Mouse (Mus musculus): ENCODE measurements around the gene Igsf3. TPM values are rescaled to one million over a fixed set of nuclear protein-coding genes. Genes with fewer than 3 reads are reported as not detected.

Gene Igsf3
- polyA plus RNA-seq, 1 experiment: 0.12 TPM

DNA sequence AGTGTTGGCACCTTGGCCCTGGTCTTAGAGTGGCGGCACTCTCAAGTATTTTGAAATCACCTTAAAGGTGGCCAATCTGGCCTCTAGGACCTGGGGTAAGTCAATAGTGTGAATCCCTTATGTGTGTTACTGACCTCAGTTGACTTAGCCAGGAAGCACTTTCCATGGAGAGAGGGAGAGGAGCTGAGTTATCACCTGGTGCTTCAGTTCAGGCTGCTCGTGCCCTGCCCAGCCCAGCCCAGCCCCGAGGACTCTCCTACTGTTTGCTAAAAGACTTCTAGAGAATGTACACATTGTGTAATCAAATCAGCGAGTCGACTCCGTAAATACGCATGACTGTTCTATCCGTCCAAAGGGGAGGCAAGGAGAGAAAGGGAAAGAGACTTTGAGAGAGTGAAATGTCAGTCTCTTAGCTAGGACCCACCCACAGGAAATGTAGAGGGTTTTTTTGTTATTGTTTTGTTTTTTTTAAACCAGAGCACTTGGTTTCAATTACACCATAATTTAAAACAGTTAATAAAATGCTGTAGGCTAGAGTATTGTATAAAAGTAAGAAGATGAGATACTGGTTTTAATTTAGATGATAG, 9.6 kb downstream of the Igsf3 start:
- H3K4me1 ChIP-seq (ENCODE audit: control insufficient read depth): peaks cover 10% of the 10 kb centered on the region
- H3K27me3 ChIP-seq (ENCODE audit: control insufficient read depth): no peaks in the 10 kb centered on the region
- no peak for TF ChIP-seq GATA1 (IDR thresholded peaks at IDR 0.05; ENCODE audit: low read length)
- TF ChIP-seq TAL1 (IDR thresholded peaks at IDR 0.05; ENCODE audit: low read length): no peak
- H3K9me3 ChIP-seq (ENCODE audit: control insufficient read depth, low read length): no peaks in the 10 kb centered on the region
- H3K36me3 ChIP-seq (ENCODE audit: control insufficient read depth): peaks cover 2% of the 10 kb centered on the region; the same call in 1 of the 2 replicates
- no peak overlapping the region for H3K4me3 ChIP-seq (replicated peaks)

DNA sequence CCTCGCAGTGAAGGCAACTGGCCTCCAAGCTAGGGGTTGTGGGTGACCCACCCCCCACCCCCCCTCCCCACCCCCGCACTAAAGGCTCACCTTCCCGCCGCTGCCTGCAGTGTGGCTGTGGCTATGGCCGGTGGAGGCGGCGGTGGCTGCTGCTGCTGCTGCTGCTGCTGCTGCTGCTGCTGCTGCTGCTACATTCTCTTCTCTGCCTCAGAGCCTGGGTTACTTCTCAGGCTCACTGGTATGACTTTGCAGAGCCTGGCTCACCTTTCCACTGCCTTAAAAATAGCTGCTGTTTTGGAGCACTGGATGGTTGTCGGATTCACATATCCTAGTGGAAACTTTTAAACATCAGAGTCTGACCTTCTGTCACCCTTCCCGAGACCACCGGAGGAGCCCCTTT, 11.0 kb downstream of the Igsf3 start:
- Histone ChIP-seq H3K4me1 (ENCODE audit: control insufficient read depth) (peaks cover 10% of the 10 kb centered on the region), H3K27me3 (ENCODE audit: control insufficient read depth) (no peaks in the 10 kb centered on the region), H3K9me3 (ENCODE audit: control insufficient read depth, low read length) (no peaks in the 10 kb centered on the region), H3K4me3 (replicated peaks) (no peak overlapping the region), H3K36me3 (ENCODE audit: control insufficient read depth) (peaks cover 2% of the 10 kb centered on the region; the same call in 1 of the 2 replicates)
- TF ChIP-seq TAL1 (IDR thresholded peaks at IDR 0.05; ENCODE audit: low read length) (no peak), GATA1 (IDR thresholded peaks at IDR 0.05; ENCODE audit: low read length) (no peak)

DNA sequence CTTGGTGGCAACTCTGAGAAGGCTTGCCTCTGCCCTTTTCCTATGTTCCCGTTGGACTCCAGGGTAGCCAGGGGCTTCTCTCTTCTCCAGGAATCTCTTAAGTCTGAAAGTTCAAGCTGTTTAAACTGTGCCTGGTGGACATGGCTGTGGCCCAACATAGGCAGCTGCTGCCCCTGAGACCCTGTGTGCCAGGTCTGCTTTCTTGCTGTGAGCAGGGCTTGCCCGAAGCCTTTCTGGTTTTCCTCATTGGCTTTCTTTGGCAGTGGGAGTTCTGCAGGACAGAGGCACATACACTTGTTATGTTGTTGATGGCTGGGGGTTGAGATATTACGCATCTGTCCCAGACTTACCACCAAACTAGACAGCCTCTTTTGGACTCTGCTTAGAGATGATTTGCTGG, 12.7 kb downstream of the Igsf3 start:
- H3K9me3 ChIP-seq (ENCODE audit: control insufficient read depth, low read length): no peaks in the 10 kb centered on the region
- peaks cover 6% of the 10 kb centered on the region for H3K4me1 ChIP-seq (ENCODE audit: control insufficient read depth)
- H3K36me3 ChIP-seq (ENCODE audit: control insufficient read depth): peaks cover 2% of the 10 kb centered on the region; the same call in 1 of the 2 replicates
- no peak for TF ChIP-seq TAL1 (IDR thresholded peaks at IDR 0.05; ENCODE audit: low read length)
- TF ChIP-seq GATA1 (IDR thresholded peaks at IDR 0.05; ENCODE audit: low read length): no peak
- no peaks in the 10 kb centered on the region for H3K27me3 ChIP-seq (ENCODE audit: control insufficient read depth)
- no peak overlapping the region for H3K4me3 ChIP-seq (replicated peaks)

DNA sequence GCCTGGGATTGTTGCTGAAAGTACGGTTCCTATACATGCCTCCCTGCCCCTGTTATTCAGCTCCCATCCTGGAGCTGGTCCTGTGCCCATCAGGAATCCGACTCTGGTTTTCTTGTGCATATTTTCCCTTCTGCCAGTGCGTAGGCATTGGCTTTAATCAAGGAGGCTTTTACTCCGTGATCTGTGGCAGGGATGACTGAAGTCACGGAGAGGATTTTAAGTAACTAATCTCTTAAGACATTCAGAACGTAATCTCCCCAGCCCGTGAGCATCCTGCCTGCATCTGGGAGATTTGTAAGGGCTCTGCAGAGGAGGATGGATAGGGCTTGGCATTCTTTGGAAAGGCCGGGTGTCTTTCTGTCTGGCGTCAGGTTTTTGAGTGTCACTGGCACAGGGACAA, 13.6 kb downstream of the Igsf3 start:
- H3K27me3 ChIP-seq (ENCODE audit: control insufficient read depth): no peaks in the 10 kb centered on the region
- no peaks in the 10 kb centered on the region for H3K9me3 ChIP-seq (ENCODE audit: control insufficient read depth, low read length)
- peaks cover 6% of the 10 kb centered on the region for H3K4me1 ChIP-seq (ENCODE audit: control insufficient read depth)
- no peak for TF ChIP-seq GATA1 (IDR thresholded peaks at IDR 0.05; ENCODE audit: low read length)
- no peak for TF ChIP-seq TAL1 (IDR thresholded peaks at IDR 0.05; ENCODE audit: low read length)
- no peak overlapping the region for H3K4me3 ChIP-seq (replicated peaks)
- peaks cover 2% of the 10 kb centered on the region; the same call in 1 of the 2 replicates for H3K36me3 ChIP-seq (ENCODE audit: control insufficient read depth)

DNA sequence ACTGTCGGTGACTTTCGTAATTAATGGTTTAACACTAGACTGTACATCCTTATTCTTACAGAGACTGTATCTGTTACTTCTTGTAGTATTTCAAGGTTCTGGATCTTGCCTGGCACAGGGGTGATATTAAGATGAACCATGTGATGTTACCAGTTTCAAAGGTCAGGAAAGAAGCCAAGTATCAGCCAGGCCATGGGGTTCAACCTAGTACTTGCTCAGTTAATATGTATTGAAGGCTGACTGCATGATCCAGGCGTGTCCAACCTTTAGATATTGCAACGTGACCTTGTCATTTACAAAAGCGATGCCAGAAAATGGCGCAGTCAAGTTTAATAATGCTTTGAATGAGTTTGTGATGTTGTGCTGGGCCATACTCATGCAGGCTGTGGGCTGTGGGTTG, 15.1 kb downstream of the Igsf3 start:
- Histone ChIP-seq H3K9me3 (ENCODE audit: control insufficient read depth, low read length) (no peaks in the 10 kb centered on the region), H3K27me3 (ENCODE audit: control insufficient read depth) (no peaks in the 10 kb centered on the region), H3K36me3 (ENCODE audit: control insufficient read depth) (peaks cover 2% of the 10 kb centered on the region; the same call in 1 of the 2 replicates), H3K4me3 (replicated peaks) (no peak overlapping the region), H3K4me1 (ENCODE audit: control insufficient read depth) (peaks cover 4% of the 10 kb centered on the region; the same call in 1 of the 2 replicates)
- TF ChIP-seq TAL1 (IDR thresholded peaks at IDR 0.05; ENCODE audit: low read length) (no peak), GATA1 (IDR thresholded peaks at IDR 0.05; ENCODE audit: low read length) (no peak)

DNA sequence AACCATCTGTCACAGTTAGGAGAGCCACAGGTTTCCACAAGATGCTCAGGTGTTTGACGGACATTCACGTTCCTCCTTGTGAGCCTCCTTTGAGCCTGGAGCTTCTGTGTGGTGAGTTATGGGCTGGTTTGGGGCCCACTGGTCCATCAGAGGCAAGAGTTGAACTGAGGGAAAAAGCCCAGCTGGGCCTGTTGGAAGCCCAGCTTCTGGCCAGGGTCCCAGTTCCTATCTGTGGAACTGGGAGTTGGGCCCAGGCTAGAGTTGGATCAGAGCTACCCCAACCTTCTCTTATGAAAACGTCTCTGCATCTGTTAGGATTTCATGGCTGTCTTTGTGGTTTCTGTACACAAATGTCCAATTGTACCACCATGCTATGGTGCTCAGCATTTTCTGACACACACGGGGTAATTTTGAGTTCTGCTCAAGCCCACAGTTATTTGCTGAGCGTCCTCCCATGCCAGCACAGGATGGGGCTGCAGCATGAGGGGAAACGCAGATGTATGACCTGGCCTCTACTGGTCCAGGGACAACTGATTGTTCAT, 16.3 kb downstream of the Igsf3 start:
- no peaks in the 10 kb centered on the region for H3K27me3 ChIP-seq (ENCODE audit: control insufficient read depth)
- TF ChIP-seq TAL1 (IDR thresholded peaks at IDR 0.05; ENCODE audit: low read length) (no peak), GATA1 (IDR thresholded peaks at IDR 0.05; ENCODE audit: low read length) (no peak)
- H3K9me3 ChIP-seq (ENCODE audit: control insufficient read depth, low read length): no peaks in the 10 kb centered on the region
- peaks cover 2% of the 10 kb centered on the region; the same call in 1 of the 2 replicates for H3K36me3 ChIP-seq (ENCODE audit: control insufficient read depth)
- peaks cover 4% of the 10 kb centered on the region for H3K4me1 ChIP-seq (ENCODE audit: control insufficient read depth)
- no peak overlapping the region for H3K4me3 ChIP-seq (replicated peaks)

DNA sequence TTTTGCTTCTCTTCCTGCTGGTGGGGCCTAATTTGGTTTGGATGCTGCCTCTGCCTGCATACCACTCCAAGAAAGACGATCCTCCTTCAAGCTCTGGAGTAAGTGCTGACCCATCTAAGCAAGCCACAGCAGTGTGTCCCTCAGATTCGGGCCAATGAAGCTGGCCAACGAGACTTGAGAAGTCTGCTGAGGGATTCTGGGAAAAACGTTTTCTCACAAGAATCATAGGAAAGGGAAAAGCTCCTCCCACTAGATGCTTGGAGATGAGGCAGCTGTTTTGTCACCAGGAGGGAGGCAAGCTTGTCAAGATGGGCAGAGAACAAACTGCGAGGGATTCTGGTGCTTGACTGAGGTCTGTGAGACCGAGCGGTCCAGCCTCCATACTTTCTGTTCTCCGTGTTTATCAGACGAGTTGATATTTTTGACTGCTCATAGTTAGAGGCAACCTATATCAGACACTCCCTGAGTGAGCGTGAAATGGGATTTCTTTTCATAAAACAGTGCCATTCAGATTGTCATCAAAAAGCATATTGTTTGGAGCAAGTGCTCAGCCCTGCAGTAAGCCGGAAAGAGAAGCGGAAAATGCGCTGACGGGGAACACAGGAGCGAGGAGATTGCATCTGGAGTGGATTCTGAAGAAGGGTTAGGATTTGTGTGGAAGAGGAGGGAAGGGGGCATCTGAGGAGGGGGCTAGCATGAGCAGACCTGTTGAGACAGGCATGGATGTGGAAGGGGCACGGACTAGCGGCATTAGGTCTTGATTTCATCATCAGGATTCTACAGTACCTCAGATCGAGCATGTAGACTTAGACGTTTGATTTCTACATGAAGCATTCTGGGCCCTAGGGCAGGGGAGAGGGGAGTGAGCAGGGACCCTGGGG, 17.0 kb downstream of the Igsf3 start:
- no peaks in the 10 kb centered on the region for H3K9me3 ChIP-seq (ENCODE audit: control insufficient read depth, low read length)
- no peaks in the 10 kb centered on the region for H3K27me3 ChIP-seq (ENCODE audit: control insufficient read depth)
- peaks cover 3% of the 10 kb centered on the region for H3K4me1 ChIP-seq (ENCODE audit: control insufficient read depth)
- H3K4me3 ChIP-seq (replicated peaks): no peak overlapping the region
- no peak for TF ChIP-seq TAL1 (IDR thresholded peaks at IDR 0.05; ENCODE audit: low read length)
- no peak for TF ChIP-seq GATA1 (IDR thresholded peaks at IDR 0.05; ENCODE audit: low read length)
- peaks cover 2% of the 10 kb centered on the region; the same call in 1 of the 2 replicates for H3K36me3 ChIP-seq (ENCODE audit: control insufficient read depth)

DNA sequence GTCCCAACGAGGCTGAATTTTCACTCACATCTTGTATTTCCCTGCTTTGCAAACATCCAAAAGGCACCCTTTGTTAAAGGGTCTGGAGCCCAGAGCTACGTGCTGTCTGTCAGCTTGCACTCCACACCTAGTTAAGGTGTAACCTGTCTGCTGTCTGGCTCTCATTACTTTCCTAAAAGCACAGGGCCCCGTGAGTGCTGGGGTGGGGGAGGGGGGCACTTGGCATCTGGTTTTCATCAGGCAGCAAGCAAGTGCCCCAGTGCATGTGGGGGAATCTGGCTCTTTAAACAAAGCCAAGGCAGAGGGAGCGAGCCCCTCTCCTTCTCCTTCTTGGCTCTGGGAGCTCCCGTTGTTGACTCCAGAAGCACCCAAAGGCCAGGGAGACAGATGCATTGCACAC, 18.5 kb downstream of the Igsf3 start:
- Histone ChIP-seq H3K9me3 (ENCODE audit: control insufficient read depth, low read length) (no peaks in the 10 kb centered on the region), H3K36me3 (ENCODE audit: control insufficient read depth) (0 out of 2 replicates have a peak, but pooled peaks cover 2% of the 10 kb centered on the region), H3K4me3 (replicated peaks) (no peak overlapping the region), H3K27me3 (ENCODE audit: control insufficient read depth) (no peaks in the 10 kb centered on the region), H3K4me1 (ENCODE audit: control insufficient read depth) (peaks cover 2% of the 10 kb centered on the region)
- TF ChIP-seq GATA1 (IDR thresholded peaks at IDR 0.05; ENCODE audit: low read length) (no peak), TAL1 (IDR thresholded peaks at IDR 0.05; ENCODE audit: low read length) (no peak)

DNA sequence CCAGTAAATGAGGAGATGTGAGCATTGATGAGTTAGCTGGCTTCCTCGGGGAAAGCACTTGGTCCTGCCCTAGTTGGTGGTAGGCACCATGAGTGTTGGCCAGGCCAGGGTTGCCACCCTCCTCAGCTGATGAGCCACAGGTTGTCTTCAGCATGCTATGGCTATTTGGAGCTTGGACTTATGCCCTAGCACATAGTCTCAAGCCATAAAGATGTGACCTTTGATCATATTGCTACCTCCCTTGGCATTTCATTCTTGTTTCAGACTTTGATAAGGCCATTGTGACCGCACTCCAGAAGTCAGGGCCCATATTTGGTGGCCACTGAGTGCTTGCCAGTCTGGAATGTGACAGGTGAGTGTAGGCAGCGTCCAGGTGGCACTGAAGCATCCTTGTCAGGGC, 19.2 kb downstream of the Igsf3 start:
- TF ChIP-seq GATA1 (IDR thresholded peaks at IDR 0.05; ENCODE audit: low read length) (no peak), TAL1 (IDR thresholded peaks at IDR 0.05; ENCODE audit: low read length) (no peak)
- no peak overlapping the region for H3K4me3 ChIP-seq (replicated peaks)
- no peaks in the 10 kb centered on the region for H3K27me3 ChIP-seq (ENCODE audit: control insufficient read depth)
- H3K36me3 ChIP-seq (ENCODE audit: control insufficient read depth): 0 out of 2 replicates have a peak, but pooled peaks cover 2% of the 10 kb centered on the region
- no peaks in the 10 kb centered on the region for H3K9me3 ChIP-seq (ENCODE audit: control insufficient read depth, low read length)
- peaks cover 2% of the 10 kb centered on the region for H3K4me1 ChIP-seq (ENCODE audit: control insufficient read depth)
